Mouse (Mus musculus) heart, embryonic 11.5 days (tissue): Measurements from ENCODE around the gene Hoga1. TPM values are rescaled to one million over a fixed set of nuclear protein-coding genes. Genes with fewer than 3 reads are reported as not detected.

Experiments used
- ATAC-seq: fragments of 200-750 bp; cut with Nextera tagmentation; replicated peaks from 2 replicates; pipeline ENCODE4 v1.8.0; 2017; ENCODE audit warnings: moderate library complexity; ENCODE audit not compliant: insufficient number of reproducible peaks, low FRiP score, low TSS enrichment
- H3K27ac ChIP-seq: fragments of 300-500 bp; sonication (generic); 2 replicates; pipeline ENCODE4 v1.5.1; 2014; ENCODE audit warnings: mild to moderate bottlenecking, low read depth, low read length
- H3K27me3 ChIP-seq: fragments of 300-500 bp; sonication (generic); 2 replicates; pipeline ENCODE4 v1.6.1; 2014; ENCODE audit warnings: mild to moderate bottlenecking, low read length, mixed read lengths; ENCODE audit not compliant: control insufficient read depth, insufficient read depth
- H3K36me3 ChIP-seq: fragments of 300-500 bp; sonication (generic); 2 replicates; pipeline ENCODE4 v1.6.1; 2014; ENCODE audit warnings: mild to moderate bottlenecking, low read length, moderate library complexity, mixed read lengths; ENCODE audit not compliant: control insufficient read depth, insufficient read depth
- H3K4me1 ChIP-seq: fragments of 300-500 bp; sonication (generic); 2 replicates; pipeline ENCODE4 v1.6.1; 2014; ENCODE audit warnings: low read length; ENCODE audit not compliant: control insufficient read depth, insufficient read depth
- H3K4me2 ChIP-seq: fragments of 300-500 bp; sonication (generic); 2 replicates; pipeline ENCODE4 v1.6.1; 2014; ENCODE audit warnings: mild to moderate bottlenecking, moderate library complexity
- H3K4me3 ChIP-seq: fragments of 300-500 bp; sonication (generic); 2 replicates; pipeline ENCODE4 v1.5.1; 2014; ENCODE audit warnings: low read depth, low read length
- H3K9ac ChIP-seq: fragments of 300-500 bp; sonication (generic); 2 replicates; pipeline ENCODE4 v1.6.1; 2014; ENCODE audit warnings: mild to moderate bottlenecking, low read depth, low read length, moderate library complexity
- H3K9me3 ChIP-seq: fragments of 300-500 bp; sonication (generic); replicated peaks from 2 replicates; pipeline ENCODE4 v1.6.1; 2016; ENCODE audit warnings: low read length; ENCODE audit not compliant: control insufficient read depth
- WGBS: fragments of 180-500 bp; shearing (Covaris S2); extraction: QIAGEN DNeasy Blood & Tissue Kit; methylation state at CpG from one replicate; pipeline ENCODE4 v1.1.7; 2014; ENCODE audit not compliant: insufficient replicate concordance; 5-methylcytosine and 5-hydroxymethylcytosine counted together
- polyA plus RNA-seq: library from polyadenylated mRNA; unstranded; fragments of >200 nt; fragmentation: Nextera tagmentation; extraction: Ambion mirVana; gene quantifications from 2 replicates; pipeline ENCODE4 v1.2.1, GENCODE M21; 2014

The Hoga1 gene
- polyA plus RNA-seq, 1 experiment from 2014 or later = 1.6 TPM

- Histone ChIP-seq H3K27ac (no peak within 1 kb of the TSS), H3K27me3 (no peaks in the 10 kb centered on the region), H3K36me3 (no peaks in the 10 kb centered on the region), H3K9ac (no peak within 1 kb of the TSS), H3K4me2 (no peak within 1 kb of the TSS), H3K4me3 (no peak within 1 kb of the TSS), H3K4me1 (no peaks in the 10 kb centered on the region), H3K9me3 (no peaks in the 10 kb centered on the region)
- WGBS = 59% methylated on average over 4 of the region's 4 CpGs
- ATAC-seq = no peak
Measured at GRCm38 (mm10) chr19:42051948-42052347, 6.5 kb downstream of the Hoga1 start, which contains the start of gene 4933411K16Rik. 4933411K16Rik (plus strand) TSS chr19:42052248.

GRCm38 (mm10) chr19:42054255-42054654 lies 8.8 kb downstream of the Hoga1 start:
- Histone ChIP-seq H3K4me3 (no peak overlapping the region), H3K4me2 (no peak overlapping the region), H3K36me3 (no peaks in the 10 kb centered on the region), H3K4me1 (no peaks in the 10 kb centered on the region), H3K27ac (no peak overlapping the region), H3K27me3 (no peaks in the 10 kb centered on the region), H3K9me3 (no peaks in the 10 kb centered on the region), H3K9ac (no peak overlapping the region)
- no peak for ATAC-seq
- 76% methylated on average over 6 of the region's 6 CpGs for WGBS

GRCm38 (mm10) chr19:42055881-42056280 lies 10.5 kb downstream of the Hoga1 start:
- ATAC-seq = no peak

GRCm38 (mm10) chr19:42056719-42057409 lies 11.5 kb downstream of the Hoga1 start:
- H3K36me3 ChIP-seq = no peaks in the 10 kb centered on the region
- H3K4me1 ChIP-seq = no peaks in the 10 kb centered on the region
- 60% methylated on average over 6 of the region's 6 CpGs for WGBS
- H3K4me3 ChIP-seq = no peak overlapping the region
- no peak for ATAC-seq
- no peaks in the 10 kb centered on the region for H3K9me3 ChIP-seq
- no peak overlapping the region for H3K4me2 ChIP-seq
- H3K9ac ChIP-seq = no peak overlapping the region
- no peak overlapping the region for H3K27ac ChIP-seq
- no peaks in the 10 kb centered on the region for H3K27me3 ChIP-seq

More at GRCm38 (mm10) chr19:42055881-42056280, 10.5 kb downstream of the Hoga1 start:
- Histone ChIP-seq H3K4me2 (no peak overlapping the region), H3K4me1 (no peaks in the 10 kb centered on the region), H3K9me3 (no peaks in the 10 kb centered on the region), H3K36me3 (no peaks in the 10 kb centered on the region), H3K9ac (no peak overlapping the region), H3K4me3 (no peak overlapping the region), H3K27me3 (no peaks in the 10 kb centered on the region), H3K27ac (no peak overlapping the region)
- 75% methylated on average over 2 of the region's 2 CpGs for WGBS

GRCm38 (mm10) chr19:42058426-42058825 lies 13.0 kb downstream of the Hoga1 start:
- no peak for ATAC-seq
- 70% methylated on average over 7 of the region's 7 CpGs for WGBS
- Histone ChIP-seq H3K9ac (no peak overlapping the region), H3K9me3 (no peaks in the 10 kb centered on the region), H3K4me2 (no peak overlapping the region), H3K27ac (no peak overlapping the region), H3K4me1 (no peaks in the 10 kb centered on the region), H3K36me3 (no peaks in the 10 kb centered on the region), H3K27me3 (no peaks in the 10 kb centered on the region), H3K4me3 (no peak overlapping the region)

- no peaks in the 10 kb centered on the region for H3K36me3 ChIP-seq
- no peak overlapping the region for H3K27ac ChIP-seq
- H3K27me3 ChIP-seq = no peaks in the 10 kb centered on the region
- no peak overlapping the region for H3K4me2 ChIP-seq
- H3K9ac ChIP-seq = no peak overlapping the region
- no peaks in the 10 kb centered on the region for H3K4me1 ChIP-seq
- 83% methylated on average over 7 of the region's 7 CpGs for WGBS
- no peak overlapping the region for H3K4me3 ChIP-seq
- no peaks in the 10 kb centered on the region for H3K9me3 ChIP-seq
- ATAC-seq = no peak
Measured at GRCm38 (mm10) chr19:42061443-42061842, 16.0 kb downstream of the Hoga1 start.

- 75% methylated on average over 11 of the region's 11 CpGs for WGBS
- no peaks in the 10 kb centered on the region for H3K9me3 ChIP-seq
- no peak overlapping the region for H3K4me3 ChIP-seq
- no peak overlapping the region for H3K9ac ChIP-seq
- no peak overlapping the region for H3K4me2 ChIP-seq
- H3K27ac ChIP-seq = no peak overlapping the region
- H3K4me1 ChIP-seq = no peaks in the 10 kb centered on the region
- ATAC-seq = no peak; the same call in 1 of the 2 replicates
- no peaks in the 10 kb centered on the region for H3K36me3 ChIP-seq
- no peaks in the 10 kb centered on the region for H3K27me3 ChIP-seq
Measured at GRCm38 (mm10) chr19:42068441-42069240, 23.2 kb downstream of the Hoga1 start.

GRCm38 (mm10) chr19:42069241-42069525 lies 23.8 kb downstream of the Hoga1 start:
- no peaks in the 10 kb centered on the region for H3K9me3 ChIP-seq
- ATAC-seq = no peak
- WGBS = 54% methylated on average over 6 of the region's 6 CpGs
- H3K4me3 ChIP-seq = no peak overlapping the region
- H3K27me3 ChIP-seq = no peaks in the 10 kb centered on the region
- H3K27ac ChIP-seq = no peak overlapping the region
- no peaks in the 10 kb centered on the region for H3K36me3 ChIP-seq
- H3K4me1 ChIP-seq = no peaks in the 10 kb centered on the region
- H3K4me2 ChIP-seq = no peak overlapping the region
- H3K9ac ChIP-seq = no peak overlapping the region
